Mouse (Mus musculus) liver, adult 2 months (tissue): ENCODE measurements around the gene Tlx2. TPM values are rescaled to one million over a fixed set of nuclear protein-coding genes. Genes with fewer than 3 reads are reported as not detected.

Source experiments
- DNase-seq: peaks from one replicate; pipeline ENCODE4 v3.0.0-alpha.2; 2011; ENCODE audit warnings: low read depth, low spot score; ENCODE audit errors: extremely low read depth
- H3K27ac ChIP-seq: fragments of 200-500 bp; replicated peaks from 2 replicates; pipeline ENCODE4 v1.5.1; 2012; ENCODE audit warnings: low read depth, mild to moderate bottlenecking, control low read depth, inconsistent platforms, low read length; ENCODE audit not compliant: insufficient read depth
- H3K27me3 ChIP-seq: fragments of 200-500 bp; 2 replicates; pipeline ENCODE4 v1.6.1; 2012; ENCODE audit warnings: mild to moderate bottlenecking, moderate library complexity, low read length, inconsistent platforms; ENCODE audit not compliant: control insufficient read depth, insufficient read depth
- H3K36me3 ChIP-seq: fragments of 200-500 bp; 2 replicates; pipeline ENCODE4 v1.6.1; 2012; ENCODE audit warnings: low read length, inconsistent platforms; ENCODE audit not compliant: control insufficient read depth, insufficient read depth
- H3K4me1 ChIP-seq: fragments of 200-500 bp; 2 replicates; pipeline ENCODE4 v1.6.1; 2011; ENCODE audit warnings: low read length; ENCODE audit not compliant: control insufficient read depth, insufficient read depth
- H3K4me3 ChIP-seq: fragments of 200-500 bp; 2 replicates; pipeline ENCODE4 v1.5.1; 2011; ENCODE audit warnings: low read depth, mild to moderate bottlenecking, control low read depth, low read length, moderate library complexity; ENCODE audit not compliant: insufficient read depth
- H3K79me2 ChIP-seq: fragments of 200-500 bp; 2 replicates; pipeline ENCODE4 v1.6.1; 2012; ENCODE audit warnings: inconsistent platforms, mild to moderate bottlenecking, low read length, moderate library complexity; ENCODE audit not compliant: control insufficient read depth, insufficient read depth
- H3K9ac ChIP-seq: fragments of 200-500 bp; 2 replicates; pipeline ENCODE4 v1.6.1; 2012; ENCODE audit warnings: low read depth, mild to moderate bottlenecking, control low read depth, inconsistent platforms, low read length
- CTCF ChIP-seq: fragments of 200-500 bp; IDR thresholded peaks from 2 replicates; pipeline ENCODE4 v1.5.1; 2011; ENCODE audit warnings: low read depth, low read length, control low read depth
- POLR2A ChIP-seq: fragments of 200-500 bp; IDR thresholded peaks from 2 replicates; pipeline ENCODE4 v1.6.1; 2011; ENCODE audit warnings: low read length, control low read depth; ENCODE audit not compliant: insufficient read depth; ENCODE audit errors: extremely low read depth
- WGBS: fragments of 180-500 bp; shearing (Covaris S2); methylation state at CpG from one replicate; pipeline ENCODE4 v1.1.7; 2018; 5-methylcytosine and 5-hydroxymethylcytosine counted together
- polyA plus RNA-seq: library from polyadenylated mRNA; depleted of rRNA; stranded (reverse); fragments of >200 nt; gene quantifications from 2 replicates; pipeline ENCODE4 v1.2.3, GENCODE M21; 2012; rRNA removed
- total RNA-seq: library from RNA; depleted of rRNA; stranded (reverse); fragments of >200 nt; gene quantifications from 2 replicates; pipeline ENCODE4 v1.2.3, GENCODE M21; 2014; rRNA removed

Gene Tlx2
- total and polyA plus RNA-seq, 2 experiments = not detected

- no peak for TF ChIP-seq CTCF
- Histone ChIP-seq H3K27me3 (no peaks in the 10 kb centered on the region), H3K4me1 (no peaks in the 10 kb centered on the region), H3K27ac (no peak overlapping the region), H3K79me2 (no peaks in the 10 kb centered on the region), H3K4me3 (no peak overlapping the region), H3K36me3 (no peaks in the 10 kb centered on the region), H3K9ac (no peak overlapping the region)
- DNase-seq = no peak
- WGBS = 75% methylated on average over 4 of the region's 4 CpGs
Measured at GRCm38 (mm10) chr6:83020836-83021593, 49.1 kb downstream of the Tlx2 start.

DNA sequence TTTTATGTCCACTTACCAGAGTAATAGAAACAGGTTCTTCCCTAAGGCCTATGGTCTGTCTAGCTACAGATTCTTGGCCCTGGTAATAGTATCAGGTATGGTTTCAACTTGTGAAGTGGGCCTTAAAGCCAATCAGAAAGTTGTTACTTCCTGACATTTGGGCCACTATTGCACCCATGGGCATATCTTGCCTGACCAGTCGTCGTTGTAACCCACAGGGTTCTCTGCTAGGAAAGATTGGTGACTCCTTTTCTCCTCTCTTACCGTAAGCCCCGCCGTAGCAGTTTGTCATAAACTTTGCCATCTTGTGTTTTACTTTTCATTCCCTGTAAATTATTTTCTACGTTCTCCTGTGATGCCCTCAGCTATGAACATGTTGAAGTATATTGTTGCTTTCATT is 50.0 kb downstream of the Tlx2 start:
- Histone ChIP-seq H3K4me3 (no peak overlapping the region), H3K4me1 (no peaks in the 10 kb centered on the region), H3K79me2 (no peaks in the 10 kb centered on the region), H3K27me3 (no peaks in the 10 kb centered on the region), H3K9ac (no peak overlapping the region), H3K36me3 (no peaks in the 10 kb centered on the region), H3K27ac (no peak overlapping the region)
- DNase-seq = no peak
- WGBS = 93% methylated on average over 6 of the region's 6 CpGs
- TF ChIP-seq CTCF (no peak), POLR2A (no peak)

DNA sequence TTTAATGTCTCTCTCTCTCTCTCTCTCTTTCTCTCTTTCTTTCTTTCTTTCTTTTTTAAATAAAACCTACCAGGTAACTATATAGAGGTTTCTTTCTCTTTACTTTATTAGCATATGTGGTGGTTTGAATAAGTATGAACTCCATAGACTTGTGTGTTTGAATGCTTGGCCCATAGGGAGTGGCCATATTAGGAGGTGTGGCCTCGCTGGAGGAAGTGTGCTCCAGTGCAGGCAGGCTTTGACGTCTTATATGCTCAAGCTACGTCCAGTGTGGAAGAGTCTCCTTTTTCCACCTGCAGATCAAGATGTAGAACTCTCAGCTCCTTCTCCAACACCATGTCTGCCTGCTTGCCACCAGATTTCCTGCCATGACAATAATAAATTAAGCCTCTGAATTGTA is 51.0 kb downstream of the Tlx2 start:
- H3K79me2 ChIP-seq = no peaks in the 10 kb centered on the region
- no peak overlapping the region for H3K9ac ChIP-seq
- no peak for DNase-seq
- H3K4me1 ChIP-seq = no peaks in the 10 kb centered on the region
- H3K4me3 ChIP-seq = no peak overlapping the region
- 75% methylated on average over 3 of the region's 3 CpGs for WGBS
- TF ChIP-seq POLR2A (no peak), CTCF (no peak)
- H3K27ac ChIP-seq = no peak overlapping the region
- no peaks in the 10 kb centered on the region for H3K27me3 ChIP-seq
- H3K36me3 ChIP-seq = no peaks in the 10 kb centered on the region

Other genes with a start within 250 kb of the Tlx2 start
- gene Sema4f, start 130.5 kb downstream of the Tlx2 start, total RNA-seq = not detected in 2 replicates
- not detected in 2 replicates for gene Sema4f, start 130.5 kb downstream of the Tlx2 start, polyA plus RNA-seq
- gene M1ap, start 123.4 kb downstream of the Tlx2 start, total RNA-seq = not detected in 2 replicates
- gene M1ap, start 123.4 kb downstream of the Tlx2 start, polyA plus RNA-seq = 0.17 TPM in 1 of 2 replicates, not detected in the other
- gene Dok1, start 36.8 kb downstream of the Tlx2 start, total RNA-seq = 1.2 and 2.2 TPM in 2 replicates
- gene Dok1, start 36.8 kb downstream of the Tlx2 start, polyA plus RNA-seq = 1.3 and 1.4 TPM in 2 replicates
- 1.2 and 1.3 TPM in 2 replicates for gene Loxl3, start 36.1 kb downstream of the Tlx2 start, total RNA-seq
- 0.85 and 1.1 TPM in 2 replicates for gene Loxl3, start 36.1 kb downstream of the Tlx2 start, polyA plus RNA-seq
- 109 and 114 TPM in 2 replicates for gene Aup1, start 15.8 kb downstream of the Tlx2 start, total RNA-seq
- gene Aup1, start 15.8 kb downstream of the Tlx2 start, polyA plus RNA-seq = 593 and 598 TPM in 2 replicates
- 14.0 and 17.5 TPM in 2 replicates for gene Htra2, start 15.0 kb downstream of the Tlx2 start, total RNA-seq
- gene Htra2, start 15.0 kb downstream of the Tlx2 start, polyA plus RNA-seq = 23.3 and 24.1 TPM in 2 replicates
- 7.4 and 7.5 TPM in 2 replicates for gene Dqx1, start 12.4 kb downstream of the Tlx2 start, total RNA-seq
- 8.1 and 9.6 TPM in 2 replicates for gene Dqx1, start 12.4 kb downstream of the Tlx2 start, polyA plus RNA-seq
- gene Pcgf1, start 7.6 kb upstream of the Tlx2 start, total RNA-seq = 4.1 and 6.1 TPM in 2 replicates
- 7.7 and 10.8 TPM in 2 replicates for gene Pcgf1, start 7.6 kb upstream of the Tlx2 start, polyA plus RNA-seq
- 0.65 and 0.81 TPM in 2 replicates for gene Lbx2, start 16.1 kb upstream of the Tlx2 start, total RNA-seq
- gene Lbx2, start 16.1 kb upstream of the Tlx2 start, polyA plus RNA-seq = 0.34 and 1.1 TPM in 2 replicates
- 3.0 and 3.4 TPM in 2 replicates for gene Ccdc142, start 31.3 kb upstream of the Tlx2 start, total RNA-seq
- gene Ccdc142, start 31.3 kb upstream of the Tlx2 start, polyA plus RNA-seq = 4.2 and 5.4 TPM in 2 replicates
- gene Gm42688, start 31.3 kb upstream of the Tlx2 start, total RNA-seq = 1.4 and 1.8 TPM in 2 replicates
- gene Gm42688, start 31.3 kb upstream of the Tlx2 start, polyA plus RNA-seq = 2.0 and 2.5 TPM in 2 replicates
- gene Mrpl53, start 38.7 kb upstream of the Tlx2 start, total RNA-seq = 66.0 and 78.2 TPM in 2 replicates
- 73.8 and 80.0 TPM in 2 replicates for gene Mrpl53, start 38.7 kb upstream of the Tlx2 start, polyA plus RNA-seq
- gene Mogs, start 45.2 kb upstream of the Tlx2 start, total RNA-seq = 28.2 and 38.7 TPM in 2 replicates
- 51.3 and 66.1 TPM in 2 replicates for gene Mogs, start 45.2 kb upstream of the Tlx2 start, polyA plus RNA-seq
- gene Wbp1, start 51.3 kb upstream of the Tlx2 start, total RNA-seq = 39.5 and 48.3 TPM in 2 replicates
- gene Wbp1, start 51.3 kb upstream of the Tlx2 start, polyA plus RNA-seq = 85.1 and 112 TPM in 2 replicates
- 9.5 and 10.3 TPM in 2 replicates for gene Ino80b, start 55.1 kb upstream of the Tlx2 start, total RNA-seq
- gene Ino80b, start 55.1 kb upstream of the Tlx2 start, polyA plus RNA-seq = 23.8 and 26.5 TPM in 2 replicates
- 4.7 and 6.9 TPM in 2 replicates for gene Rtkn, start 65.2 kb upstream of the Tlx2 start, total RNA-seq
- gene Rtkn, start 65.2 kb upstream of the Tlx2 start, polyA plus RNA-seq = 12.2 and 17.4 TPM in 2 replicates
- 0.13 and 0.28 TPM in 2 replicates for gene Wdr54, start 86.1 kb upstream of the Tlx2 start, total RNA-seq
- gene Wdr54, start 86.1 kb upstream of the Tlx2 start, polyA plus RNA-seq = 1.7 and 2.4 TPM in 2 replicates
- gene 1700003E16Rik, start 86.1 kb upstream of the Tlx2 start, total RNA-seq = 0.09 and 0.13 TPM in 2 replicates
- 0.22 and 0.29 TPM in 2 replicates for gene 1700003E16Rik, start 86.1 kb upstream of the Tlx2 start, polyA plus RNA-seq
- 13.5 and 17.1 TPM in 2 replicates for gene Dctn1, start 95.6 kb upstream of the Tlx2 start, total RNA-seq
- 27.4 and 36.0 TPM in 2 replicates for gene Dctn1, start 95.6 kb upstream of the Tlx2 start, polyA plus RNA-seq
- gene Slc4a5, start 149.5 kb upstream of the Tlx2 start, total RNA-seq = under 0.01 and 0.07 TPM in 2 replicates
- 0.28 TPM in 1 of 2 replicates, not detected in the other for gene Slc4a5, start 149.5 kb upstream of the Tlx2 start, polyA plus RNA-seq